Mouse (Mus musculus) T-helper 2 cell (primary cell): ENCODE data around the gene Sorbs1.

ENCODE experiments used
- in situ Hi-C: fragments of 300-600 bp; cut with MboI, MseI; formaldehyde crosslinking; loops from one replicate; pipeline ENCODE4 v1.15.1; 2025; ENCODE audit warnings: high pct_unique_total_duplicates

Sorbs1 gene

GRCm38 (mm10) chr19:40377632-40378031, 135.9 kb downstream of the Sorbs1 start:
- in situ Hi-C loops = no loop called here

GRCm38 (mm10) chr19:40376566-40377281, 136.9 kb downstream of the Sorbs1 start:
- in situ Hi-C loops = no loop called here

- in situ Hi-C loops = no loop called here
These were observed 138.9 kb downstream of the Sorbs1 start for GRCm38 (mm10) chr19:40374720-40375119.

GRCm38 (mm10) chr19:40372679-40373078, 140.9 kb downstream of the Sorbs1 start:
- in situ Hi-C loops = no loop called here

- in situ Hi-C loops = no loop called here
These were observed 141.7 kb downstream of the Sorbs1 start for GRCm38 (mm10) chr19:40371866-40372265.

GRCm38 (mm10) chr19:40369852-40370811, 143.4 kb downstream of the Sorbs1 start:
- in situ Hi-C loops = loop anchor here (10.0 kb wide), 1 partner anchor 355 kb away; no protein-coding TSS in a partner anchor

- in situ Hi-C loops = loop anchor here (10.0 kb wide), 1 partner anchor 356 kb away; no protein-coding TSS in a partner anchor
These were observed 145.1 kb downstream of the Sorbs1 start for GRCm38 (mm10) chr19:40368517-40368916.

- in situ Hi-C loops = loop anchor here (10.0 kb wide), 1 partner anchor 358 kb away; no protein-coding TSS in a partner anchor
These were observed 147.2 kb downstream of the Sorbs1 start for GRCm38 (mm10) chr19:40366163-40366941.

GRCm38 (mm10) chr19:40365137-40365536, 148.4 kb downstream of the Sorbs1 start:
- in situ Hi-C loops = loop anchor here (10.0 kb wide), 1 partner anchor 360 kb away; no protein-coding TSS in a partner anchor

GRCm38 (mm10) chr19:40363447-40363846, 150.1 kb downstream of the Sorbs1 start:
- in situ Hi-C loops = loop anchor here (10.0 kb wide), 1 partner anchor 361 kb away; no protein-coding TSS in a partner anchor

GRCm38 (mm10) chr19:40362203-40362865, 151.2 kb downstream of the Sorbs1 start:
- in situ Hi-C loops = loop anchor here (10.0 kb wide), 1 partner anchor 362 kb away; no protein-coding TSS in a partner anchor

- in situ Hi-C loops = loop anchor here (5.0 to 10.0 kb wide), 2 partner anchors 177 to 365 kb away; no protein-coding TSS in a partner anchor
These were observed 153.7 kb downstream of the Sorbs1 start for GRCm38 (mm10) chr19:40359712-40360394.

GRCm38 (mm10) chr19:40356536-40357522, 156.8 kb downstream of the Sorbs1 start:
- in situ Hi-C loops = loop anchor here (5.0 kb wide), 1 partner anchor 180 kb away; no protein-coding TSS in a partner anchor

- in situ Hi-C loops = loop anchor here (5.0 kb wide), 1 partner anchor 182 kb away; no protein-coding TSS in a partner anchor
These were observed 158.5 kb downstream of the Sorbs1 start for GRCm38 (mm10) chr19:40355075-40355474.

GRCm38 (mm10) chr19:40352006-40352405, 161.6 kb downstream of the Sorbs1 start:
- in situ Hi-C loops = no loop called here

- in situ Hi-C loops = no loop called here
These were observed 162.7 kb downstream of the Sorbs1 start for GRCm38 (mm10) chr19:40350835-40351234.

GRCm38 (mm10) chr19:40349713-40350671, 163.6 kb downstream of the Sorbs1 start:
- in situ Hi-C loops = no loop called here
